Mouse (Mus musculus): ENCODE measurements around the gene Ints7. TPM values are rescaled to one million over a fixed set of nuclear protein-coding genes. Genes with fewer than 3 reads are reported as not detected.
A peak's percentile ranks its signal among the peaks of the same experiment; 100 is the strongest.

Gene Ints7
- polyA plus RNA-seq, 1 experiment from 2014 or later, result 38.2 TPM

DNA sequence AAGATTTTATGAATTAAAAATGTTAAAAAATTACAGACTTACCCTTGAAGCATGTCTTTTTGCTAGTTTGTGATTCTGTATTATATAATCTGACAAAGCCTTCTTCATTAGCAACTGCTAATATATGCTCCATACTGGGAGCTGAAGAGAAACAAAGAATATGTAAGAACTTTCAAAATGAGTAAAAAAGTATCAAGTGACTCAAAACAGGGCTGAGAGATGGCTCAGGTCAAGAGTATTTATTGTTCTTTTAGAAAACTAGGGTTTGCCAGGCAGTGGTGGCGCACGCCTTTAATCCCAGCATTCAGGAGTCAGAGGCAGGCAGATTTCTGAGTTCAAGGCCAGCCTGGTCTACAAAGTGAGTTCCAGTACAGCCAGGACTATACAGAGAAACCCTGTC is 5.8 kb upstream of the Ints7 start:
- H3K36me3 ChIP-seq (ENCODE audit: control insufficient read depth, insufficient read depth, low read length), result peaks cover 34% of the 10 kb centered on the region
- H3K27me3 ChIP-seq (ENCODE audit: control insufficient read depth, insufficient read depth, low read length), result no peaks in the 10 kb centered on the region
- H3K4me2 ChIP-seq (ENCODE audit: low read length), result no peak overlapping the region
- ATAC-seq (ENCODE audit: insufficient number of reproducible peaks, insufficient read depth, low FRiP score, low read depth), result no peak
- 98% methylated on average over 2 of the region's 2 CpGs for WGBS
- H3K4me3 ChIP-seq (ENCODE audit: control insufficient read depth in 1 of 2, insufficient read depth in 1 of 2, low read depth in 1 of 2, low read length in 2 of 2), result no peak overlapping the region
- H3K4me1 ChIP-seq (ENCODE audit: control insufficient read depth in 2 of 2, insufficient read depth in 2 of 2, low read length in 2 of 2), result peaks cover 0 to 4% of the 10 kb centered on the region in 2 experiments; a peak in 1 of 4 replicates
- H3K9ac ChIP-seq (ENCODE audit: low read length), result no peak overlapping the region
- no peak overlapping the region for H3K27ac ChIP-seq (replicated peaks in 1 of 2; ENCODE audit: control insufficient read depth in 1 of 2, insufficient read depth in 1 of 2, low read depth in 2 of 2, low read length in 2 of 2)
- no peaks in the 10 kb centered on the region for H3K9me3 ChIP-seq (ENCODE audit: control insufficient read depth, low read length)

DNA sequence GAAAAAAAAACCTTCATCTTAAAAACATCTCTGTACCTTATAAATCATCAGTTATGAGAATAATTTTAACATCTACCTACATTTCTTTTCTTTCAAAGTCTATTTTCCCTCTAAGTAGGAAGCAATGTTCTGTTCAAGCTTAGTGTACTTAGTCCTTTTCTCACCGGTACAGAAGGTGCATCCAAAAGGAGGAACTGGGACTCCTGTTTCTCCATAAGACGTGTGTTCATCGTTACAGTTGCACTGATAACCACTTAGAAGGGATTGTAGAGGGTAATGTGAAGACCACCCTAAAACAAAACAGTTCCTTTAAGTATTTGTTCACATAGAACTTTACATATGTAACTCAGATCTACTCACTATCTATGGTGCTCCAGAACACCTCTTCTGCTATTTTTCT is 5.0 kb upstream of the Ints7 start:
- no peak overlapping the region for H3K9ac ChIP-seq (ENCODE audit: low read length)
- no peaks in the 10 kb centered on the region for H3K9me3 ChIP-seq (ENCODE audit: control insufficient read depth, low read length)
- no peak overlapping the region for H3K4me3 ChIP-seq (ENCODE audit: control insufficient read depth in 1 of 2, insufficient read depth in 1 of 2, low read depth in 1 of 2, low read length in 2 of 2)
- 91% methylated on average over 3 of the region's 3 CpGs for WGBS
- H3K27me3 ChIP-seq (ENCODE audit: control insufficient read depth, insufficient read depth, low read length), result no peaks in the 10 kb centered on the region
- peaks cover 34% of the 10 kb centered on the region for H3K36me3 ChIP-seq (ENCODE audit: control insufficient read depth, insufficient read depth, low read length)
- ATAC-seq (ENCODE audit: insufficient number of reproducible peaks, insufficient read depth, low FRiP score, low read depth), result no peak
- H3K27ac ChIP-seq (replicated peaks in 1 of 2; ENCODE audit: control insufficient read depth in 1 of 2, insufficient read depth in 1 of 2, low read depth in 2 of 2, low read length in 2 of 2), result no peak overlapping the region
- peaks cover 0 to 4% of the 10 kb centered on the region in 2 experiments; a peak in 1 of 4 replicates for H3K4me1 ChIP-seq (ENCODE audit: control insufficient read depth in 2 of 2, insufficient read depth in 2 of 2, low read length in 2 of 2)
- no peak overlapping the region for H3K4me2 ChIP-seq (ENCODE audit: low read length)

DNA sequence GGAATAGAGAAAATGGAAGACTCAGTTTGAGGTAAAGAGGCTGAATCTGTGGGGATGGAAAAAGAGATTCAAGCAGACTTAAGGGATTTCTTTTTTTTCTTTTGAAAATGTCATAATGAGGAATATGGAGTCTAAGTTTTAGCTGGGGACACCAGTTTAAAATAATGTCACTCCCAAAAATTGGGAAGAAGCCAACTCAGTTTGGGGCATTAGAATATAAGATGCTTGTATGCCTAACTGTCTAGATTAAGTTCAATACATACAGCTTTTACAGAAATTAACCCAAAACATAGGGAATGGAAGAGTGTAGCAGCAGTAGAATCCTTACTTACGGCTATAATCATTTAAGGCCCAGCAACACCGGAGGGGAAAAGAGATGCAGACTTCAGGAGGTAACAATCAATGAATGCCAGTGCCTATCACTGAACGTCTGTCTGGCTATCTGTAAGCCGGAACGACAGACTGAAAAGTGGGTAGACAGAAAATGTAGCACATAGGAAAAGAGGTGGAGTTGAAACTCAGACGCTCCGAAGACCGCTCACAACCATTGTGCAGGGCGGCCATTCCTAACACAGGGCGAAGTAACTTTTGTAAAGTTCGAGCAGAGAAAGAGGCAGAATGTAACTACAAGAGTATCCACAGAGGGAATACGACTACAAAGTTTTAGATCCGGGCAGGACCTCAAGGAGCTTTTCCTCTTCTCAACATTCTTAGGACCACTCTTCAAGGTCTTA is 1.4 kb upstream of the Ints7 start:
- peak overlapping the region; percentile 89 to 92 for H3K27ac ChIP-seq (replicated peaks in 1 of 2; ENCODE audit: control insufficient read depth in 1 of 2, insufficient read depth in 1 of 2, low read depth in 2 of 2, low read length in 2 of 2)
- H3K4me3 ChIP-seq (ENCODE audit: control insufficient read depth in 1 of 2, insufficient read depth in 1 of 2, low read depth in 1 of 2, low read length in 2 of 2), result peak overlapping the region; percentile 78 to 81
- H3K9ac ChIP-seq (ENCODE audit: low read length), result peak overlapping the region; percentile 82
- no peaks in the 10 kb centered on the region for H3K9me3 ChIP-seq (ENCODE audit: control insufficient read depth, low read length)
- 3% methylated on average over 13 of the region's 13 CpGs for WGBS
- peaks cover 4 to 28% of the 10 kb centered on the region in 2 experiments for H3K4me1 ChIP-seq (ENCODE audit: control insufficient read depth in 2 of 2, insufficient read depth in 2 of 2, low read length in 2 of 2)
- peak overlapping the region; percentile 89 for H3K4me2 ChIP-seq (ENCODE audit: low read length)
- peaks cover 13% of the 10 kb centered on the region for H3K36me3 ChIP-seq (ENCODE audit: control insufficient read depth, insufficient read depth, low read length)
- H3K27me3 ChIP-seq (ENCODE audit: control insufficient read depth, insufficient read depth, low read length), result no peaks in the 10 kb centered on the region
- no peak for ATAC-seq (ENCODE audit: insufficient number of reproducible peaks, insufficient read depth, low FRiP score, low read depth)

DNA sequence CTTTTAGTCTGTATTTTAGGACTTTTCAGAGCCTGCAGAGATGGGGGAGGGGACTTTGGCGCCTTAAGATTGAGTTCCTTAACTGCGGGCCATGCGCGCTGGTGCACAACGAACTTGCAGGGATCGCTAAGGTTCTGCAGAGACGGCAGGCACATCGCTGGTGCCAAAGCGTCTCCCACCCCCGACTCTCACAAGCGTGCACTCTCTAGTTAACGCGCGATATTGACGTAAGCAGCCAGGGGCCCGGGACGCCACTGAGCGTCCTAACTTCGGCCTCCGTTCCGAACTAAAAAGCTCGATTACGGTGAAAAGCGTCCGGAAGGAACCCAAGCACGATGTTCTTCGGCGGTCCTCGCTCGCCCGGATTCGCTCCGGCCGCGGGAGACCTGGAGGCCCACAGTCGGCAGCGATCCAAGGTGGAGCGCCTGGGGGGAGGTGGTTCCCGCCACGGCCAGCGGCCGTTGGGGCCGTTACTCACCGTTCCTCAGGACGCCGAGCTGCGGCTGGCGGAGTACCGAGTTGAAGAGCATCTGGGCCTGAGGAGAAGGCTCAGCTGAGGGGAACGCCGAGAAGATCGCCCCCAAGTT is 472 bp upstream of the Ints7 start:
- Histone ChIP-seq H3K36me3 (ENCODE audit: control insufficient read depth, insufficient read depth, low read length) (peaks cover 9% of the 10 kb centered on the region), H3K4me2 (ENCODE audit: low read length) (peak overlapping the region; percentile 89), H3K4me1 (ENCODE audit: control insufficient read depth in 2 of 2, insufficient read depth in 2 of 2, low read length in 2 of 2) (peaks cover 4 to 28% of the 10 kb centered on the region in 2 experiments), H3K27ac (replicated peaks in 1 of 2; ENCODE audit: control insufficient read depth in 1 of 2, insufficient read depth in 1 of 2, low read depth in 2 of 2, low read length in 2 of 2) (peak overlapping the region; percentile 89 to 92), H3K9me3 (ENCODE audit: control insufficient read depth, low read length) (0 out of 2 replicates have a peak, but pooled peaks cover 1% of the 10 kb centered on the region), H3K4me3 (ENCODE audit: control insufficient read depth in 1 of 2, insufficient read depth in 1 of 2, low read depth in 1 of 2, low read length in 2 of 2) (peak overlapping the region; percentile 78 to 81), H3K9ac (ENCODE audit: low read length) (peak overlapping the region; percentile 82), H3K27me3 (ENCODE audit: control insufficient read depth, insufficient read depth, low read length) (no peaks in the 10 kb centered on the region)
- 0% methylated on average over 52 of the region's 52 CpGs for WGBS
- peak; percentile 12 for ATAC-seq (ENCODE audit: insufficient number of reproducible peaks, insufficient read depth, low FRiP score, low read depth)

DNA sequence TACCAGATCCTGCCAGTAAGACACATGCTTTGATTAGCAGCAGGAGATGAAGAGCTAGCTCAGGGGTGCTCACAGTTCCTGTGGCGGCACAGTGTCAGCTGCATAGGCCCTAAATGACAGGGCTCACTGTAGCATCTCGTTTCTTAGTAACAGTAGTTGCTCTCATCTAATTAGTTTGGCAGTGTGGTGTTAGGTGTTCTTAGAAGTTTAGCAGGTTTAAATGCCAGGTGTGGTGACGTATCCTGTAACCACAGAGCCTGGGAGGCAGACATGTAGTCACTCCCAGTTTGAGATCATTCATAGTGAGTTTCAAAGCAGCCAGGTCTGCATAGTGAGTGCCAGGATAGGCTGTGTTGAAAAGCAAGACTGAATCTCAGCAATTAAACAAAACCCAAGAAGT is 4.1 kb downstream of the Ints7 start:
- Histone ChIP-seq H3K27me3 (ENCODE audit: control insufficient read depth, insufficient read depth, low read length) (no peaks in the 10 kb centered on the region), H3K4me3 (ENCODE audit: control insufficient read depth in 1 of 2, insufficient read depth in 1 of 2, low read depth in 1 of 2, low read length in 2 of 2) (no peak overlapping the region), H3K4me1 (ENCODE audit: control insufficient read depth in 2 of 2, insufficient read depth in 2 of 2, low read length in 2 of 2) (peaks cover 4 to 24% of the 10 kb centered on the region in 2 experiments), H3K36me3 (ENCODE audit: control insufficient read depth, insufficient read depth, low read length) (peaks cover 25% of the 10 kb centered on the region), H3K27ac (replicated peaks in 1 of 2; ENCODE audit: control insufficient read depth in 1 of 2, insufficient read depth in 1 of 2, low read depth in 2 of 2, low read length in 2 of 2) (no peak overlapping the region), H3K4me2 (ENCODE audit: low read length) (no peak overlapping the region), H3K9me3 (ENCODE audit: control insufficient read depth, low read length) (peaks cover 6% of the 10 kb centered on the region; the same call in 1 of the 2 replicates), H3K9ac (ENCODE audit: low read length) (no peak overlapping the region)
- no peak for ATAC-seq (ENCODE audit: insufficient number of reproducible peaks, insufficient read depth, low FRiP score, low read depth)
- WGBS, result 92% methylated on average over 3 of the region's 3 CpGs

DNA sequence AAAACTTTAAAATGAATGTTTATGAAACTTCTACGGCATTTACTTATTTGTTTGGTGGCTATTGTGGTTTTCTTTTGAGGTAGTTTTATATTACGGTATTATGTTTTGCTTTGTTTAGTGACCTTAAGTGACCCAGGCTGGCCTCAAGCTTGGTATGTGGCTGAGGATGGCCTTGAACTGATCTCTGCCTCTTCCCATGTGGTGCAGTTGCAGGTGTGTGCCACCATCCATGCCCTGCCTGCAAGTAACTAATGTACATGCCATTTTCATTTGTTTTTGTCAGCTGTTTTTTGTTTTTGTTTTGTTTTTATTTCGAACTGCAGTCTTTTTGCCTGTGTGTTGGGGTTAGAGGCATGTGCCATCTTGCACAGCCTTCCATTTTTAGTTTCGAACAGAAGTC is 6.2 kb downstream of the Ints7 start:
- Histone ChIP-seq H3K27me3 (ENCODE audit: control insufficient read depth, insufficient read depth, low read length) (no peaks in the 10 kb centered on the region), H3K36me3 (ENCODE audit: control insufficient read depth, insufficient read depth, low read length) (peaks cover 42% of the 10 kb centered on the region), H3K4me3 (ENCODE audit: control insufficient read depth in 1 of 2, insufficient read depth in 1 of 2, low read depth in 1 of 2, low read length in 2 of 2) (no peak overlapping the region), H3K4me2 (ENCODE audit: low read length) (no peak overlapping the region), H3K9me3 (ENCODE audit: control insufficient read depth, low read length) (peaks cover 6% of the 10 kb centered on the region; the same call in 1 of the 2 replicates), H3K4me1 (ENCODE audit: control insufficient read depth in 2 of 2, insufficient read depth in 2 of 2, low read length in 2 of 2) (peaks cover 4 to 19% of the 10 kb centered on the region in 2 experiments), H3K27ac (replicated peaks in 1 of 2; ENCODE audit: control insufficient read depth in 1 of 2, insufficient read depth in 1 of 2, low read depth in 2 of 2, low read length in 2 of 2) (no peak overlapping the region), H3K9ac (ENCODE audit: low read length) (no peak overlapping the region)
- WGBS, result 92% methylated on average over 4 of the region's 4 CpGs
- no peak for ATAC-seq (ENCODE audit: insufficient number of reproducible peaks, insufficient read depth, low FRiP score, low read depth)

GRCm38 (mm10) chr1:191583836-191584235 is 8.4 kb downstream of the Ints7 start:
- no peaks in the 10 kb centered on the region for H3K27me3 ChIP-seq (ENCODE audit: control insufficient read depth, insufficient read depth, low read length)
- peaks cover 62% of the 10 kb centered on the region for H3K36me3 ChIP-seq (ENCODE audit: control insufficient read depth, insufficient read depth, low read length)
- ATAC-seq (ENCODE audit: insufficient number of reproducible peaks, insufficient read depth, low FRiP score, low read depth), result no peak

More at GRCm38 (mm10) chr1:191583836-191584235, 8.4 kb downstream of the Ints7 start:
- H3K27ac ChIP-seq (replicated peaks in 1 of 2; ENCODE audit: control insufficient read depth in 1 of 2, insufficient read depth in 1 of 2, low read depth in 2 of 2, low read length in 2 of 2), result no peak overlapping the region
- H3K9me3 ChIP-seq (ENCODE audit: control insufficient read depth, low read length), result peaks cover 6% of the 10 kb centered on the region; the same call in 1 of the 2 replicates
- 93% methylated on average over 4 of the region's 4 CpGs for WGBS
- no peak overlapping the region for H3K4me2 ChIP-seq (ENCODE audit: low read length)
- H3K4me1 ChIP-seq (ENCODE audit: control insufficient read depth in 2 of 2, insufficient read depth in 2 of 2, low read length in 2 of 2), result no peaks in the 10 kb centered on the region
- H3K4me3 ChIP-seq (ENCODE audit: control insufficient read depth in 1 of 2, insufficient read depth in 1 of 2, low read depth in 1 of 2, low read length in 2 of 2), result no peak overlapping the region
- H3K9ac ChIP-seq (ENCODE audit: low read length), result no peak overlapping the region

All from heart, embryonic 14.5 days (tissue).